Mouse (Mus musculus): Measurements from ENCODE around the gene Ehd1.

GRCm38 (mm10) chr19:6226763-6227162 lies 49.8 kb upstream of the Ehd1 start:
- TF ChIP-seq POLR2A (IDR thresholded peaks at IDR 0.05; ENCODE audit: borderline replicate concordance, low read depth, low read length) (no peak), CTCF (IDR thresholded peaks at IDR 0.05; ENCODE audit: low read depth, low read length) (no peak)

Measured in bone marrow macrophage, adult 2 months (primary cell).